Mouse (Mus musculus) gastrocnemius, postnatal 4 days (tissue): ENCODE data around the gene Pml. TPM values are rescaled to one million over a fixed set of nuclear protein-coding genes. Genes with fewer than 3 reads are reported as not detected.
A peak's percentile ranks its signal among the peaks of the same experiment; 100 is the strongest.
"Not testable (repeated sequence)": the region's sequence is repeated elsewhere in the genome, so short reads cannot be mapped to it uniquely, and the experiment has no call there.

ENCODE experiments used
- DNase-seq, 2 experiments: peaks; one replicate each; pipeline ENCODE4 v3.0.0; 2021 to 2022; ENCODE audit warnings: low spot score in 2 of 2, mixed read lengths in 2 of 2
- total RNA-seq, 2 experiments: library from RNA; stranded (reverse); gene quantifications; 2 replicates each; pipeline ENCODE4 v1.2.3; 2021

Gene Pml
- total RNA-seq, 2 experiments from 2014 or later, result 16.8 to 19.5 TPM

GRCm38 (mm10) chr9:58272068-58272541 is 22.5 kb upstream of the Pml start:
- DNase-seq, result no peak

- DNase-seq, result not testable (repeated sequence)
These were observed 22.0 kb upstream of the Pml start for GRCm38 (mm10) chr9:58271551-58271950.

- DNase-seq, result no peak
These were observed 21.5 kb upstream of the Pml start for GRCm38 (mm10) chr9:58271109-58271508.

- no peak for DNase-seq
These were observed 20.5 kb upstream of the Pml start for GRCm38 (mm10) chr9:58270081-58270480.

- DNase-seq, result peak in 1 of 2 experiments; percentile 51
These were observed 19.1 kb upstream of the Pml start for GRCm38 (mm10) chr9:58268384-58269313.

GRCm38 (mm10) chr9:58267046-58267445 is 17.5 kb upstream of the Pml start:
- no peak for DNase-seq

- DNase-seq, result no peak
These were observed 17.0 kb upstream of the Pml start for GRCm38 (mm10) chr9:58266571-58267011.

- DNase-seq, result no peak
These were observed 15.8 kb upstream of the Pml start for GRCm38 (mm10) chr9:58265368-58265767.

- no peak for DNase-seq
These were observed 12.9 kb upstream of the Pml start for GRCm38 (mm10) chr9:58262507-58262906.

- DNase-seq, result no peak
These were observed 6.4 kb upstream of the Pml start for GRCm38 (mm10) chr9:58255704-58256685.

GRCm38 (mm10) chr9:58255105-58255504 is 5.5 kb upstream of the Pml start:
- no peak for DNase-seq

- DNase-seq, result not testable (repeated sequence)
These were observed 4.2 kb upstream of the Pml start for GRCm38 (mm10) chr9:58253805-58254122.

GRCm38 (mm10) chr9:58253033-58253804 is 3.6 kb upstream of the Pml start, which contains the start of gene Stoml1:
Gene Stoml1, plus strand, starts transcription at chr9:58253164.
- peak; percentile 82 to 91 for DNase-seq

GRCm38 (mm10) chr9:58250730-58251129 is 1.1 kb upstream of the Pml start:
- DNase-seq, result not testable (repeated sequence)

GRCm38 (mm10) chr9:58250322-58250721 is 736 bp upstream of the Pml start:
- DNase-seq, result no peak

- DNase-seq, result no peak
These were observed 706 bp downstream of the Pml start for GRCm38 (mm10) chr9:58248746-58249413.

- peak; percentile 72 to 89 for DNase-seq
These were observed 2.4 kb downstream of the Pml start for GRCm38 (mm10) chr9:58247064-58247759.

GRCm38 (mm10) chr9:58246083-58246591 is 3.4 kb downstream of the Pml start:
- no peak for DNase-seq

GRCm38 (mm10) chr9:58243696-58244095 is 5.9 kb downstream of the Pml start:
- no peak for DNase-seq
